Mouse (Mus musculus) gastrocnemius, postnatal 14 days (tissue): Measurements from ENCODE around the gene Ift43. TPM values are rescaled to one million over a fixed set of nuclear protein-coding genes. Genes with fewer than 3 reads are reported as not detected.

Experiments used
- DNase-seq: peaks from one replicate; pipeline ENCODE4 v3.0.0; 2021; ENCODE audit warnings: mixed read lengths
- intact Hi-C: fragments of 180-260 bp; cut with DNase I; formaldehyde crosslinking; loops from one replicate; pipeline ENCODE4 v1.15.1; 2025; ENCODE audit warnings: low total_unique reads
- total RNA-seq, 2 experiments: library from RNA; stranded (reverse); gene quantifications; 2 replicates each; pipeline ENCODE4 v1.2.3; 2021

The Ift43 gene
- total RNA-seq, 2 experiments from 2014 or later, result 11.9 to 13.4 TPM

GRCm38 (mm10) chr12:86107645-86108044 is 25.3 kb downstream of the Ift43 start:
- intact Hi-C loops, result no loop called here
- no peak for DNase-seq

GRCm38 (mm10) chr12:86109531-86109930 is 27.2 kb downstream of the Ift43 start:
- intact Hi-C loops, result no loop called here
- no peak for DNase-seq

- intact Hi-C loops, result no loop called here
- no peak for DNase-seq
These were observed 28.3 kb downstream of the Ift43 start for GRCm38 (mm10) chr12:86110637-86111036.

GRCm38 (mm10) chr12:86116295-86116835 is 34.0 kb downstream of the Ift43 start:
- intact Hi-C loops, result no loop called here
- no peak for DNase-seq

GRCm38 (mm10) chr12:86124016-86124415 is 41.7 kb downstream of the Ift43 start:
- intact Hi-C loops, result no loop called here

GRCm38 (mm10) chr12:86128122-86128521 is 45.8 kb downstream of the Ift43 start:
- intact Hi-C loops, result no loop called here
- DNase-seq, result no peak

More at GRCm38 (mm10) chr12:86124016-86124415, 41.7 kb downstream of the Ift43 start:
- no peak for DNase-seq

GRCm38 (mm10) chr12:86129005-86129404 is 46.7 kb downstream of the Ift43 start:
- intact Hi-C loops, result no loop called here
- DNase-seq, result no peak

GRCm38 (mm10) chr12:86129696-86130095 is 47.4 kb downstream of the Ift43 start:
- DNase-seq, result no peak
- intact Hi-C loops, result loop anchor here (10.0 kb wide), 1 partner anchor 175 kb away; no protein-coding TSS in a partner anchor

GRCm38 (mm10) chr12:86132799-86133198 is 50.5 kb downstream of the Ift43 start:
- intact Hi-C loops, result loop anchor here (10.0 kb wide), 1 partner anchor 172 kb away; no protein-coding TSS in a partner anchor
- DNase-seq, result no peak

GRCm38 (mm10) chr12:86135691-86136090 is 53.4 kb downstream of the Ift43 start:
- no peak for DNase-seq
- intact Hi-C loops, result loop anchor here (2.0 to 10.0 kb wide), 3 partner anchors 169 to 477 kb away; no protein-coding TSS in a partner anchor

GRCm38 (mm10) chr12:86138696-86139095 is 56.4 kb downstream of the Ift43 start:
- intact Hi-C loops, result loop anchor here (5.0 to 10.0 kb wide), 2 partner anchors 166 to 474 kb away; no protein-coding TSS in a partner anchor
- DNase-seq, result no peak

GRCm38 (mm10) chr12:86142389-86142788 is 60.0 kb downstream of the Ift43 start:
- intact Hi-C loops, result no loop called here

GRCm38 (mm10) chr12:86146246-86146645 is 63.9 kb downstream of the Ift43 start:
- DNase-seq, result no peak
- intact Hi-C loops, result no loop called here

More at GRCm38 (mm10) chr12:86142389-86142788, 60.0 kb downstream of the Ift43 start:
- no peak for DNase-seq

- DNase-seq, result no peak
- intact Hi-C loops, result no loop called here
These were observed 65.9 kb downstream of the Ift43 start for GRCm38 (mm10) chr12:86148271-86148670.

- intact Hi-C loops, result no loop called here
- DNase-seq, result no peak
These were observed 66.7 kb downstream of the Ift43 start for GRCm38 (mm10) chr12:86149087-86149486.

GRCm38 (mm10) chr12:86151941-86152340 is 69.6 kb downstream of the Ift43 start:
- no peak for DNase-seq
- intact Hi-C loops, result no loop called here

- intact Hi-C loops, result no loop called here
- DNase-seq, result no peak
These were observed 71.0 kb downstream of the Ift43 start for GRCm38 (mm10) chr12:86153213-86153957.

- intact Hi-C loops, result no loop called here
- no peak for DNase-seq
These were observed 72.8 kb downstream of the Ift43 start for GRCm38 (mm10) chr12:86155176-86155575.

- DNase-seq, result no peak
- intact Hi-C loops, result no loop called here
These were observed 74.8 kb downstream of the Ift43 start for GRCm38 (mm10) chr12:86157166-86157565.

GRCm38 (mm10) chr12:86157894-86158444 is 75.6 kb downstream of the Ift43 start:
- DNase-seq, result no peak
- intact Hi-C loops, result no loop called here
